17 mouse cellular contexts compared by ENCODE assay signal in the genomic region with DNA sequence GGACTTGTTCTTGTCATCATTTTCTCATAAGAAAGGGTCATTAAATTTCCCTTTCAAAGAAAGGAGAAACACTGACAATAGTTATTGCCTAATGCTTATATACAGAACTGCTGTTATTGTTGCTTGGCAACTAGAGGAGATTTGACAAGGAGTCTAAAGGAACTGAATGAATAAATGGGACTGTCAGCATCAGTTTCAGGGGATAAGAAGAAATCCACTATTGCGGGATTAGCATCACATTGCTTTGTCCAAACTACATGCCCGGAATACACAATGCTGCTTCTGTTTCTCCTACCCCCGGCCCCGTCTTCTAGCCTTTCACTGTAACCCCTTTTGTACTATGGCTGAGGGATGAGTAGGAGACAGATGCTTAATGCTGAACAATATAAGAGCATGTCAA.
A peak's percentile ranks its signal among the peaks of the same experiment; 100 is the strongest.
DNase-seq lines count a peak whose midpoint lies in the region; ATAC-seq lines count a peak whose summit lies in the region.
"Had no signal": no experiment of that assay in that cellular context is flagged by ENCODE, and none has a peak within 500 bp of the region (broad histone marks: within the 10 kb centered on the region; RNA-seq: fewer than 3 reads in every experiment).

No protein-coding gene starts in this region.

- no peak for DNase-seq in forebrain, embryonic 11.5 days (ENCODE audit: low spot score)
- no peak for DNase-seq in forebrain, embryonic 10.5 days (ENCODE audit: extremely low spot score, low spot score)
- DNase-seq in brain, adult 2 months (ENCODE audit: low read depth, low spot score), result peak; percentile 24
- peak; percentile 43 for DNase-seq in hindbrain, embryonic 10.5 days (ENCODE audit: low spot score)
- no peak for DNase-seq in cerebellum, postnatal 4 days (ENCODE audit: low spot score in 2 of 2)
- no peak for DNase-seq in heart, adult 9 months (ENCODE audit: low spot score in 2 of 2)
- DNase-seq: adrenal gland, postnatal 25 days; cerebellum, adult 11 months; heart, adult 2 months; kidney, postnatal 10 days; lung, adult 2 months; thymus, postnatal 4 days had no signal

- no peak overlapping the region for H3K4me3 ChIP-seq in forebrain, embryonic 11.5 days (ENCODE audit: low read depth, low read length)
- no peak overlapping the region for H3K4me3 ChIP-seq in forebrain, embryonic 10.5 days
- H3K4me3 ChIP-seq in hindbrain, embryonic 10.5 days, result no peak overlapping the region
- H3K4me3 ChIP-seq in midbrain, embryonic 12.5 days, result no peak overlapping the region
- no peak overlapping the region for H3K4me3 ChIP-seq in intestine, embryonic 16.5 days (ENCODE audit: low read length)
- H3K4me3 ChIP-seq: embryonic facial prominence, embryonic 13.5 days; heart, adult 2 months; limb, embryonic 13.5 days; stomach, embryonic 15.5 days had no signal

- H3K36me3 ChIP-seq in forebrain, embryonic 11.5 days (ENCODE audit: control insufficient read depth, insufficient read depth, low read length), result no peaks in the 10 kb centered on the region
- H3K36me3 ChIP-seq in forebrain, embryonic 10.5 days (replicated peaks), result no peaks in the 10 kb centered on the region
- H3K36me3 ChIP-seq in hindbrain, embryonic 10.5 days, result no peaks in the 10 kb centered on the region
- no peaks in the 10 kb centered on the region for H3K36me3 ChIP-seq in midbrain, embryonic 12.5 days
- no peaks in the 10 kb centered on the region for H3K36me3 ChIP-seq in intestine, embryonic 16.5 days (ENCODE audit: control insufficient read depth, insufficient read depth, low read length)
- H3K36me3 ChIP-seq: stomach, embryonic 15.5 days had no signal

- 0 out of 2 replicates have a peak, but pooled peaks cover 1% of the 10 kb centered on the region for H3K4me1 ChIP-seq in forebrain, embryonic 11.5 days (replicated peaks; ENCODE audit: control insufficient read depth, insufficient read depth, low read length)
- H3K4me1 ChIP-seq in forebrain, embryonic 10.5 days, result peaks cover 25% of the 10 kb centered on the region
- peaks cover 23% of the 10 kb centered on the region for H3K4me1 ChIP-seq in hindbrain, embryonic 10.5 days (replicated peaks)
- H3K4me1 ChIP-seq in midbrain, embryonic 12.5 days, result peaks cover 25% of the 10 kb centered on the region
- H3K4me1 ChIP-seq in intestine, embryonic 16.5 days (ENCODE audit: control insufficient read depth, insufficient read depth, low read length), result no peaks in the 10 kb centered on the region
- H3K4me1 ChIP-seq: stomach, embryonic 15.5 days had no signal

- H3K4me2 ChIP-seq in forebrain, embryonic 11.5 days (ENCODE audit: low read depth, low read length, severe bottlenecking), result no peak overlapping the region
- H3K4me2 ChIP-seq in midbrain, embryonic 12.5 days (replicated peaks), result no peak overlapping the region
- H3K4me2 ChIP-seq in intestine, embryonic 16.5 days (ENCODE audit: low read depth, low read length), result no peak overlapping the region
- H3K4me2 ChIP-seq: embryonic facial prominence, embryonic 13.5 days; limb, embryonic 13.5 days; stomach, embryonic 15.5 days had no signal

- H3K9ac ChIP-seq in forebrain, embryonic 11.5 days (ENCODE audit: low read length), result no peak overlapping the region
- no peak overlapping the region for H3K9ac ChIP-seq in midbrain, embryonic 12.5 days (replicated peaks)
- no peak overlapping the region for H3K9ac ChIP-seq in intestine, embryonic 16.5 days (ENCODE audit: low read depth, low read length)
- H3K9ac ChIP-seq: embryonic facial prominence, embryonic 13.5 days; limb, embryonic 13.5 days; stomach, embryonic 15.5 days had no signal

- no peaks in the 10 kb centered on the region for H3K27me3 ChIP-seq in forebrain, embryonic 11.5 days (ENCODE audit: control insufficient read depth, insufficient read depth, low read length)
- no peaks in the 10 kb centered on the region for H3K27me3 ChIP-seq in forebrain, embryonic 10.5 days (ENCODE audit: poor library complexity, severe bottlenecking)
- no peaks in the 10 kb centered on the region for H3K27me3 ChIP-seq in hindbrain, embryonic 10.5 days (ENCODE audit: insufficient read depth, poor library complexity, severe bottlenecking)
- H3K27me3 ChIP-seq in midbrain, embryonic 12.5 days, result no peaks in the 10 kb centered on the region
- no peaks in the 10 kb centered on the region for H3K27me3 ChIP-seq in intestine, embryonic 16.5 days (replicated peaks; ENCODE audit: control insufficient read depth, insufficient read depth, low read length)
- H3K27me3 ChIP-seq: embryonic facial prominence, embryonic 13.5 days; limb, embryonic 13.5 days; stomach, embryonic 15.5 days had no signal

- WGBS in forebrain, embryonic 11.5 days, result 16% methylated on average over 4 of the region's 4 CpGs
- 34% methylated on average over 4 of the region's 4 CpGs for WGBS in forebrain, embryonic 10.5 days
- WGBS in hindbrain, embryonic 10.5 days, result 35% methylated on average over 4 of the region's 4 CpGs
- WGBS in midbrain, embryonic 12.5 days, result 14% methylated on average over 4 of the region's 4 CpGs
- WGBS in intestine, embryonic 16.5 days, result 73% methylated on average over 4 of the region's 4 CpGs

- ATAC-seq in forebrain, embryonic 11.5 days (replicated peaks; ENCODE audit: low FRiP score), result peak; percentile 90
- peak; percentile 93 for ATAC-seq in midbrain, embryonic 12.5 days (ENCODE audit: low FRiP score, low read depth)
- ATAC-seq in intestine, embryonic 16.5 days, result no peak

- no peak overlapping the region for H3K27ac ChIP-seq in forebrain, embryonic 11.5 days (ENCODE audit: low read depth, low read length)
- no peak overlapping the region for H3K27ac ChIP-seq in forebrain, embryonic 10.5 days
- peak overlapping the region; percentile 74 for H3K27ac ChIP-seq in hindbrain, embryonic 10.5 days
- peak overlapping the region; percentile 77 for H3K27ac ChIP-seq in midbrain, embryonic 12.5 days (replicated peaks)
- no peak overlapping the region for H3K27ac ChIP-seq in intestine, embryonic 16.5 days (ENCODE audit: low read length)
- H3K27ac ChIP-seq: embryonic facial prominence, embryonic 13.5 days; heart, adult 2 months; limb, embryonic 13.5 days; stomach, embryonic 15.5 days had no signal

- no peaks in the 10 kb centered on the region; the same call in 1 of the 2 replicates for H3K9me3 ChIP-seq in forebrain, embryonic 11.5 days (ENCODE audit: control insufficient read depth, low read length)
- no peaks in the 10 kb centered on the region for H3K9me3 ChIP-seq in forebrain, embryonic 10.5 days
- no peaks in the 10 kb centered on the region for H3K9me3 ChIP-seq in hindbrain, embryonic 10.5 days
- no peaks in the 10 kb centered on the region for H3K9me3 ChIP-seq in midbrain, embryonic 12.5 days
- 0 out of 2 replicates have a peak, but pooled peaks cover 2% of the 10 kb centered on the region for H3K9me3 ChIP-seq in intestine, embryonic 16.5 days (ENCODE audit: control insufficient read depth, low read length)
- H3K9me3 ChIP-seq: embryonic facial prominence, embryonic 13.5 days; stomach, embryonic 15.5 days had no signal

Comparison
In these comparisons a context has a peak if more than half of its experiments do, and no peak if none do; other contexts are left out.
1. DNase-seq: peak in brain, adult 2 months (single experiment) and hindbrain, embryonic 10.5 days (single experiment); none in forebrain, embryonic 11.5 days (single experiment), forebrain, embryonic 10.5 days (single experiment), cerebellum, postnatal 4 days (0 of 2) and heart, adult 9 months (0 of 2).
2. H3K27ac ChIP-seq: peak in hindbrain, embryonic 10.5 days (single experiment) and midbrain, embryonic 12.5 days (single experiment); none in forebrain, embryonic 11.5 days (single experiment), forebrain, embryonic 10.5 days (single experiment) and intestine, embryonic 16.5 days (single experiment).